Mouse (Mus musculus): ENCODE results near the gene Itsn2. TPM values are rescaled to one million over a fixed set of nuclear protein-coding genes. Genes with fewer than 3 reads are reported as not detected.
"Not testable (repeated sequence)": the region's sequence is repeated elsewhere in the genome, so short reads cannot be mapped to it uniquely, and the experiment has no call there.

Itsn2 gene
- polyA plus RNA-seq, 1 experiment from 2014 or later: 21.6 TPM

DNA sequence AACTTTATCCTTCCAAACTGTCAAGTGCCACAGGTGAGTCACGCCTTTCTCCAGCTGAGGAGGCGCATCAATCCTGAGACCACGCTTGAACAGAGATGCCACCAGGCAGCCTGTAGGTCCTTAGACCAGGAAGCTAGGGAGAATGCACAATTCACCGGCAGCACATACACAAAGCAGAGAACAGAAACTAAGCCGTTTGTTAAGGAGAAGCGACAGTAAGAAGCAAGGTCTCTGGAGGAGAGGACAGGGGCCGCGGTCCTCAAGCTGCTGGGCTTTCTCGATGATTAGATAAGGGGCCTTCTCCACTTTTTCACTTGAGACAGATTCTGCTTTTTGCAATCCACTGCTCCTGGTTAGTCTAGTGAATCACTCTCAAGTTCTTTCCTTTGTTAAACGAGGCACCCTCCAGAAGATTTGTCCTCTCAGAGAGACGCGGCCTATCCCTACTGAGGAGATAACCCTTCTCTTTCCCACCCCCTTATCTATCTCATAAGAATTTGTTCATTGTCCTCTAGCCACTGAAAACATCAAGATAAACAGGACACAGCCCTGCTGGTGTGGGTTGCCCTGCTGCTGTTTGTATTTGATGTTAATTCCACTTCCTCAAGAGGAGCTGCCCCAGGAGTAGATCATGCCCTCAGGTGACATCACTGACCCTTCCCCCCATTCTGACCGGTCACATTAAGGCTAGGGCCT is 126.8 kb downstream of the Itsn2 start:
- H3K36me3 ChIP-seq: 0 out of 2 replicates have a peak, but pooled peaks cover 8% of the 10 kb centered on the region
- H3K9me3 ChIP-seq: no peaks in the 10 kb centered on the region
- no peak overlapping the region for H3K4me2 ChIP-seq
- H3K9ac ChIP-seq: no peak overlapping the region
- H3K4me3 ChIP-seq: no peak overlapping the region
- no peak overlapping the region for H3K27ac ChIP-seq (replicated peaks)
- WGBS: 84% methylated on average over 13 of the region's 13 CpGs
- 0 out of 2 replicates have a peak, but pooled peaks cover 5% of the 10 kb centered on the region for H3K4me1 ChIP-seq (replicated peaks)
- no peaks in the 10 kb centered on the region for H3K27me3 ChIP-seq
- no peak for ATAC-seq (ENCODE audit: low read depth)

GRCm38 (mm10) chr12:4719762-4720754 is 127.6 kb downstream of the Itsn2 start:
- no peak for ATAC-seq (ENCODE audit: low read depth)
- Histone ChIP-seq H3K27me3 (no peaks in the 10 kb centered on the region), H3K9me3 (no peaks in the 10 kb centered on the region), H3K4me1 (replicated peaks) (0 out of 2 replicates have a peak, but pooled peaks cover 5% of the 10 kb centered on the region), H3K36me3 (0 out of 2 replicates have a peak, but pooled peaks cover 5% of the 10 kb centered on the region), H3K4me2 (no peak overlapping the region), H3K9ac (no peak overlapping the region), H3K4me3 (no peak overlapping the region), H3K27ac (replicated peaks) (no peak overlapping the region)
- 78% methylated on average over 17 of the region's 17 CpGs for WGBS

DNA sequence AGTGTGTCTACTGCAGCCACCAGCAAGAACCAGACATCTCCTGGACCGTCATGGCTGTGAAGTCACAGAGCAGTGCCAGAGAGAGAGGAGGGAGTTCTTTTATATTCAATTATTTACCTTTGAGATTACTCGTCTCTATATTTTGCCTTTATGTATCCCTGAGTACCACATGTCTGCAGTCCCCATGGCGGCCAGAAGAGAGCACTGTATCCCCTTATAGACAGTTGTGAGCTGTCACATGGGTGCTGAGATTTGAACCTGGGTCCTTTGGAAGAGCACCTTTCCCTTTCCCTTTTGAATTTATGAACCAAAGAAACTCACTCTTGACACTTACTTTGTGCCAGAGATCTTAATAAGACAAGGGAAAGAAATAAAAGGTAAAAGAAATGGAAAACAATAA is 136.7 kb downstream of the Itsn2 start:
- 87% methylated on average over 3 of the region's 3 CpGs for WGBS
- Histone ChIP-seq H3K4me3 (no peak overlapping the region), H3K4me1 (replicated peaks) (no peaks in the 10 kb centered on the region), H3K27me3 (no peaks in the 10 kb centered on the region), H3K9ac (no peak overlapping the region), H3K4me2 (no peak overlapping the region), H3K36me3 (no peaks in the 10 kb centered on the region), H3K9me3 (no peaks in the 10 kb centered on the region; the same call in 1 of the 2 replicates), H3K27ac (replicated peaks) (no peak overlapping the region)
- no peak for ATAC-seq (ENCODE audit: low read depth)

GRCm38 (mm10) chr12:4731629-4732028 is 139.2 kb downstream of the Itsn2 start:
- H3K27me3 ChIP-seq: no peaks in the 10 kb centered on the region
- no peaks in the 10 kb centered on the region; the same call in 1 of the 2 replicates for H3K9me3 ChIP-seq
- no peak overlapping the region for H3K4me3 ChIP-seq
- no peak overlapping the region for H3K9ac ChIP-seq
- 69% methylated on average over 4 of the region's 4 CpGs for WGBS
- ATAC-seq (ENCODE audit: low read depth): no peak
- no peak overlapping the region for H3K27ac ChIP-seq (replicated peaks)
- H3K4me1 ChIP-seq (replicated peaks): no peaks in the 10 kb centered on the region
- H3K4me2 ChIP-seq: no peak overlapping the region
- H3K36me3 ChIP-seq: no peaks in the 10 kb centered on the region

- H3K9ac ChIP-seq: no peak overlapping the region
Measured at GRCm38 (mm10) chr12:4732332-4732731, 139.9 kb downstream of the Itsn2 start.

GRCm38 (mm10) chr12:4738031-4738576 is 145.7 kb downstream of the Itsn2 start, which contains the start of gene Fam228a:
TSS of gene Fam228a (minus strand) at chr12:4738430.
- H3K4me3 ChIP-seq: no peak within 1 kb of the TSS

More at GRCm38 (mm10) chr12:4732332-4732731, 139.9 kb downstream of the Itsn2 start:
- 66% methylated on average over 4 of the region's 4 CpGs for WGBS
- Histone ChIP-seq H3K27me3 (no peaks in the 10 kb centered on the region), H3K27ac (replicated peaks) (no peak overlapping the region), H3K4me1 (replicated peaks) (no peaks in the 10 kb centered on the region), H3K4me3 (no peak overlapping the region), H3K4me2 (no peak overlapping the region), H3K36me3 (no peaks in the 10 kb centered on the region), H3K9me3 (no peaks in the 10 kb centered on the region; the same call in 1 of the 2 replicates)
- no peak for ATAC-seq (ENCODE audit: low read depth)

DNA sequence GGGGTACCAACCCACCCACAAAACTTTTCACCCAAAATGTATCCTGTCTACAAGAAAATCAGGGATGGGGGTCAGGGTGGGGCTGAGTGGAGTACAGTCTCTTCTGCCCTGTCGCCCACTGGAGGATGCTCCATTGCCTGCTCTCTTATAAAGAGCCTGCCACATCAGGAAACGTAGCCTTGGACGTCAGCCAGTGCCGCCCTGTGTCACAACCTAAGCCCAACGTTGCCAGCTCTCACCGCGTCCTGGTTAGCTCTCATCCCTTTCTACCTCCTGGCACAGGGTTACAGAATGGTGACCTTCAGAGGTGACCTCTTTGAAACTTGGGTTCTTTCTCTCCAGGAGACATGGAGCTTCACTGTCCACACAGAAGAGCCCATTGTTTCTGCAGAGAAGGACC is 148.4 kb downstream of the Itsn2 start:
- Histone ChIP-seq H3K9ac (no peak overlapping the region), H3K4me3 (no peak overlapping the region), H3K36me3 (no peaks in the 10 kb centered on the region), H3K27me3 (no peaks in the 10 kb centered on the region), H3K4me2 (no peak overlapping the region), H3K9me3 (no peaks in the 10 kb centered on the region), H3K27ac (replicated peaks) (no peak overlapping the region), H3K4me1 (replicated peaks) (no peaks in the 10 kb centered on the region)
- 78% methylated on average over 7 of the region's 7 CpGs for WGBS
- no peak for ATAC-seq (ENCODE audit: low read depth)

More at GRCm38 (mm10) chr12:4738031-4738576, 145.7 kb downstream of the Itsn2 start, which contains the start of gene Fam228a:
- Histone ChIP-seq H3K9ac (no peak within 1 kb of the TSS), H3K27ac (replicated peaks) (no peak within 1 kb of the TSS), H3K36me3 (no peaks in the 10 kb centered on the region), H3K4me2 (no peak within 1 kb of the TSS), H3K4me1 (replicated peaks) (no peaks in the 10 kb centered on the region), H3K27me3 (no peaks in the 10 kb centered on the region), H3K9me3 (no peaks in the 10 kb centered on the region)
- no peak for ATAC-seq (ENCODE audit: low read depth)
- 87% methylated on average over 18 of the region's 18 CpGs for WGBS

DNA sequence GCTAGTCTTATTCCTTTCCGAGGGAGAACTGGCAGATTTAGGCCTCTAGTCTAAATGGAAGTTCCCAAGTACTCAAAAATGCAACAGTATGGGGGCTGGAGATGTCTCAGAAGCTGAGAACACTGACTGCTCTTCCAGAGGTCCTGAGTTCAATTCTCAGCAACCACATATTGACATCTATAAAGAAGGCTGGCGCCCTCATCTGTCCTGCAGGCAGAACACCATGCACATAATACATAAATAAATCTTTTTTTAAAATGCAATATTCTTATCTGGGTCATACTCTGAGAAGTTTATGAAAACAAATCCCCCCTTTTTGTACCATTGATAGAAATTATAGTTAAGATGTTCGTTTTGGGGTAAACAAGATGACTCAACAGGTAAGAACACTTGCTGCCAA is 149.7 kb downstream of the Itsn2 start:
- no peaks in the 10 kb centered on the region for H3K36me3 ChIP-seq
- no peaks in the 10 kb centered on the region for H3K9me3 ChIP-seq
- H3K27ac ChIP-seq (replicated peaks): no peak overlapping the region
- H3K4me3 ChIP-seq: no peak overlapping the region
- no peaks in the 10 kb centered on the region for H3K4me1 ChIP-seq (replicated peaks)
- H3K9ac ChIP-seq: no peak overlapping the region
- no peak for ATAC-seq (ENCODE audit: low read depth)
- whole genome bisulfite sequencing: 91% methylated on average over 3 of the region's 3 CpGs
- H3K4me2 ChIP-seq: no peak overlapping the region
- H3K27me3 ChIP-seq: no peaks in the 10 kb centered on the region

DNA sequence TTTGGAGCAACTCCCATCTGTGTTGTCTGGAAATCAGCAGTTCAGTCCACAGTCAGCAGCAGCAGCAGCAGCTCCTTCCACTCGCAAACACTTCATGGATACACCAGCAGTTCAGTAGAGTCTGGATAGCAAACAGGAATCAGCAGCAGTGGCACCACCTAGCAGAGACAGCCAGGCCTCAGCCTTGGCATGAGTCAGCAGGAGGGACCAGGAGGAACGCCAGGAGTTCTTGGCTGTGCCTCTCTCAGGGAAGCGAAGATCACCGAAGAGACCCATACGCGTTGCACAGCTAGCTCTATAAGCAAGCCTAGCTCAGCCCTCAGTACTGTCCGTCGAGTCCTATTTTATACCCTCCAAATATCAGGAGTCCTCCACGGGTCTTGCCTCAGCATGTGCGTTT is 152.0 kb downstream of the Itsn2 start:
- WGBS: 91% methylated on average over 10 of the region's 10 CpGs
- Histone ChIP-seq H3K27ac (replicated peaks) (no peak overlapping the region), H3K9ac (no peak overlapping the region), H3K36me3 (no peaks in the 10 kb centered on the region), H3K4me3 (no peak overlapping the region), H3K4me2 (no peak overlapping the region), H3K4me1 (replicated peaks) (no peaks in the 10 kb centered on the region), H3K9me3 (no peaks in the 10 kb centered on the region), H3K27me3 (no peaks in the 10 kb centered on the region)
- ATAC-seq (ENCODE audit: low read depth): no peak

DNA sequence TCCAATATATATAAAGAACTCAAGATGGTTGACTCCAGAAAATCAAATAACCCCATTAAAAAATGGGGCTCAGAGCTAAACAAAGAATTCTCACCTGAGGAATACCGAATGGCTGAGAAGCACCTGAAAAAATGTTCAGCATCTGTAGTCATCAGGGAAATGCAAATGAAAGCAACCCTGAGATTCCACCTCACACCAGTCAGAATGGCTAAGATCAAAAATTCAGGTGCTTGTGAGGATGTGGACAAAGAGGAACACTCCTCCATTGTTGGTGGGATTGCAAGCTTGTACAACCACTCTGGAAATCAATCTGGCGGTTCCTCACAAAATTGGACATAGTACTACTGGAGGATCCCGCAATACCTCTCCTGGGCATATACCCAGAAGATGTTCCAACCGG is 162.0 kb downstream of the Itsn2 start:
- H3K9me3 ChIP-seq; H3K4me2 ChIP-seq; H3K36me3 ChIP-seq; H3K4me3 ChIP-seq; H3K4me1 ChIP-seq (replicated peaks); ATAC-seq (ENCODE audit: low read depth); H3K27me3 ChIP-seq; H3K9ac ChIP-seq; H3K27ac ChIP-seq (replicated peaks): not testable (repeated sequence)
- 90% methylated on average over 4 of the region's 4 CpGs for WGBS

- WGBS: 72% methylated on average over 1 of the region's 1 CpGs
- H3K27ac ChIP-seq (replicated peaks): no peak overlapping the region
- no peaks in the 10 kb centered on the region for H3K9me3 ChIP-seq
- no peaks in the 10 kb centered on the region for H3K4me1 ChIP-seq (replicated peaks)
- H3K4me3 ChIP-seq: no peak overlapping the region
- no peaks in the 10 kb centered on the region for H3K36me3 ChIP-seq
- no peak for ATAC-seq (ENCODE audit: low read depth)
- no peaks in the 10 kb centered on the region for H3K27me3 ChIP-seq
- no peak overlapping the region for H3K4me2 ChIP-seq
- H3K9ac ChIP-seq: no peak overlapping the region
Measured at GRCm38 (mm10) chr12:4757060-4757459, 164.6 kb downstream of the Itsn2 start.
